Comparison of ENCODE assay signal across 21 mouse cellular contexts in the genomic region with DNA sequence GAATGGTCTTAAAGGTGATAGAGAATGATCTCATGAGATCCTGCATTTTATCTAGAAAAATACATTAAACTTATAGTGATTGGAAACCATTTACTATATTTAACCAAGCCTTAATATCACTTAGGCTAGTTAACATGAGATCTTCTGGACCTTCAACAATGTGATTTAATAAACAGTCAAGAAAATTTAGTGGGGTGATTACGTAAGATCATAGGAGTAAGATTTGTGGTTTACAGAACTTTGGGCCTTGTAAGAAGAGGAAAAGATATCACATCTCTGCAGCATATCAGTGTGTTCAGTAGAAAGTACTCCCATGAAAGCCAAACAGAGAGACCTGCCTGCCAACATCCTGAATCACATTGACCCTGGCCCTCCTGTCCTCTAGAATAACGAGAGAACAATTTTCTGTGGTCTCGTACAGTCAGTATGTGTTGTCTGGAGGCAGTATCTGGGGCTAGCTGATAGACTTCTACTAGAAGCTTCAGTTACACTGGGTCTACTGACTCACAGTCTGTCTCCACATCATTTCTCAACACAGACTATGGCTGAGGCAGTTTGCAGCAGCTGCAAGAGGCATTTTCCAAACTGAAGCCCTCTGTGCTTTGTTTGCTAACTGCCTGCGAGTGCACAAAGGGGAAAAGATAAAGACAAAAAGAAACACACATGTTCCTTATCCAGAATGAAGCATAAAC.
DNase-seq lines count a peak whose midpoint lies in the region; ATAC-seq and TF ChIP-seq lines count a peak whose summit lies in the region.
"Had no signal": no experiment of that assay in that cellular context is flagged by ENCODE, and none has a peak within 500 bp of the region (broad histone marks: within the 10 kb centered on the region; RNA-seq: fewer than 3 reads in every experiment).

No protein-coding gene starts in this region.

- H3K9me3 ChIP-seq in midbrain, embryonic 11.5 days (ENCODE audit: control insufficient read depth, low read length) = no peaks in the 10 kb centered on the region
- H3K9me3 ChIP-seq in midbrain, postnatal 0 days (ENCODE audit: low read length) = no peaks in the 10 kb centered on the region
- H3K9me3 ChIP-seq in stomach, embryonic 15.5 days = no peaks in the 10 kb centered on the region
- H3K9me3 ChIP-seq in kidney, embryonic 16.5 days (ENCODE audit: low read length) = no peaks in the 10 kb centered on the region
- H3K9me3 ChIP-seq: hindbrain, embryonic 13.5 days; limb, embryonic 10.5 days; neural tube, embryonic 13.5 days had no signal

- H3K27me3 ChIP-seq in midbrain, embryonic 11.5 days (ENCODE audit: control insufficient read depth, insufficient read depth, low read length) = no peaks in the 10 kb centered on the region
- H3K27me3 ChIP-seq in midbrain, postnatal 0 days (ENCODE audit: insufficient read depth, low read length) = no peaks in the 10 kb centered on the region
- H3K27me3 ChIP-seq in stomach, embryonic 15.5 days (replicated peaks) = no peaks in the 10 kb centered on the region
- H3K27me3 ChIP-seq in kidney, embryonic 16.5 days (ENCODE audit: insufficient read depth, low read length) = no peaks in the 10 kb centered on the region
- H3K27me3 ChIP-seq: CH12.LX; hindbrain, embryonic 13.5 days; neural tube, embryonic 13.5 days had no signal

- H3K36me3 ChIP-seq in midbrain, embryonic 11.5 days (ENCODE audit: control insufficient read depth, insufficient read depth, low read length) = no peaks in the 10 kb centered on the region
- no peaks in the 10 kb centered on the region for H3K36me3 ChIP-seq in midbrain, postnatal 0 days (ENCODE audit: insufficient read depth, low read length)
- H3K36me3 ChIP-seq in stomach, embryonic 15.5 days = no peaks in the 10 kb centered on the region
- H3K36me3 ChIP-seq in kidney, embryonic 16.5 days (ENCODE audit: insufficient read depth, low read length) = no peaks in the 10 kb centered on the region
- H3K36me3 ChIP-seq: hindbrain, embryonic 13.5 days; limb, embryonic 10.5 days; neural tube, embryonic 13.5 days had no signal

- TF ChIP-seq CTCF in midbrain, postnatal 0 days (IDR thresholded peaks at IDR 0.05) = no peak

- H3K27ac ChIP-seq in midbrain, embryonic 11.5 days (ENCODE audit: low read depth, low read length) = no peak overlapping the region
- no peak overlapping the region for H3K27ac ChIP-seq in midbrain, postnatal 0 days (ENCODE audit: low read depth, low read length)
- no peak overlapping the region for H3K27ac ChIP-seq in stomach, embryonic 15.5 days
- no peak overlapping the region for H3K27ac ChIP-seq in kidney, embryonic 16.5 days (ENCODE audit: low read length)
- H3K27ac ChIP-seq: hindbrain, embryonic 13.5 days; limb, embryonic 10.5 days; neural tube, embryonic 13.5 days had no signal

- no peaks in the 10 kb centered on the region for H3K4me1 ChIP-seq in midbrain, embryonic 11.5 days (ENCODE audit: control insufficient read depth, insufficient read depth, low read length)
- H3K4me1 ChIP-seq in midbrain, postnatal 0 days (ENCODE audit: insufficient read depth, low read length) = no peaks in the 10 kb centered on the region
- H3K4me1 ChIP-seq in stomach, embryonic 15.5 days = no peaks in the 10 kb centered on the region
- no peaks in the 10 kb centered on the region for H3K4me1 ChIP-seq in kidney, embryonic 16.5 days (ENCODE audit: insufficient read depth, low read length)
- H3K4me1 ChIP-seq: hindbrain, embryonic 13.5 days; limb, embryonic 10.5 days; neural tube, embryonic 13.5 days had no signal

- WGBS in midbrain, embryonic 11.5 days = 81% methylated on average over 4 of the region's 4 CpGs
- 71% methylated on average over 4 of the region's 4 CpGs for WGBS in midbrain, postnatal 0 days
- WGBS in stomach, embryonic 15.5 days = 43% methylated on average over 4 of the region's 4 CpGs
- WGBS in kidney, embryonic 16.5 days = 50% methylated on average over 4 of the region's 4 CpGs

- peak; percentile 3 for DNase-seq in adrenal gland, adult 2 months
- no peak for DNase-seq in adrenal gland, adult 8-10 months
- no peak for DNase-seq in midbrain, embryonic 11.5 days (ENCODE audit: low spot score, missing footprints)
- no peak for DNase-seq in midbrain, postnatal 0 days (ENCODE audit: low spot score)
- peak; percentile 10 for DNase-seq in adipocyte (ENCODE audit: low spot score)
- DNase-seq: adrenal gland, postnatal 10 days; cerebellum, adult 9-11 months; gastrocnemius, postnatal 25 days; kidney, adult 9 months; liver, postnatal 0 days; lung, postnatal 14 days; right cerebral cortex, postnatal 25 days; thymus, postnatal 25 days had no signal

- peak; percentile 35; the same call in 1 of the 2 replicates for ATAC-seq in midbrain, embryonic 11.5 days (ENCODE audit: low FRiP score)
- ATAC-seq in midbrain, postnatal 0 days (ENCODE audit: low FRiP score) = no peak
- ATAC-seq in stomach, embryonic 15.5 days (ENCODE audit: insufficient read depth, low FRiP score, low read depth) = peak; percentile 47; the same call in 1 of the 2 replicates
- no peak for ATAC-seq in kidney, embryonic 16.5 days (ENCODE audit: low FRiP score, low TSS enrichment)
- ATAC-seq in megakaryocyte, adult 5-6 weeks (ENCODE audit: poor library complexity, severe bottlenecking) = no peak
- ATAC-seq: inflammation-experienced regulatory T-cells, adult 6 months; liver, postnatal 0 days had no signal

- no peak overlapping the region for H3K9ac ChIP-seq in midbrain, embryonic 11.5 days (ENCODE audit: low read length)
- H3K9ac ChIP-seq in midbrain, postnatal 0 days (replicated peaks; ENCODE audit: low read length, poor library complexity, severe bottlenecking) = no peak overlapping the region
- H3K9ac ChIP-seq in stomach, embryonic 15.5 days = no peak overlapping the region
- H3K9ac ChIP-seq in kidney, embryonic 16.5 days (replicated peaks; ENCODE audit: low read length) = no peak overlapping the region
- H3K9ac ChIP-seq: hindbrain, embryonic 13.5 days; liver, postnatal 0 days; neural tube, embryonic 13.5 days had no signal

- H3K4me3 ChIP-seq in midbrain, embryonic 11.5 days (ENCODE audit: low read depth, low read length) = no peak overlapping the region
- H3K4me3 ChIP-seq in midbrain, postnatal 0 days (ENCODE audit: low read depth, low read length) = no peak overlapping the region
- H3K4me3 ChIP-seq in stomach, embryonic 15.5 days (replicated peaks) = no peak overlapping the region
- H3K4me3 ChIP-seq in kidney, embryonic 16.5 days (ENCODE audit: low read length) = no peak overlapping the region
- H3K4me3 ChIP-seq: hindbrain, embryonic 13.5 days; limb, embryonic 10.5 days; neural tube, embryonic 13.5 days had no signal

- H3K4me2 ChIP-seq in midbrain, embryonic 11.5 days = no peak overlapping the region
- no peak overlapping the region for H3K4me2 ChIP-seq in midbrain, postnatal 0 days (ENCODE audit: low read depth, low read length, poor library complexity, severe bottlenecking)
- no peak overlapping the region for H3K4me2 ChIP-seq in stomach, embryonic 15.5 days
- no peak overlapping the region for H3K4me2 ChIP-seq in kidney, embryonic 16.5 days (replicated peaks; ENCODE audit: low read depth, low read length)
- H3K4me2 ChIP-seq: hindbrain, embryonic 13.5 days; neural tube, embryonic 13.5 days had no signal

Comparison
In these comparisons a context has a peak if more than half of its experiments do, and no peak if none do; other contexts are left out.
1. DNase-seq: peak in adrenal gland, adult 2 months (single experiment) and adipocyte (single experiment); none in adrenal gland, adult 8-10 months (single experiment), midbrain, embryonic 11.5 days (single experiment) and midbrain, postnatal 0 days (single experiment).
2. ATAC-seq: peak in midbrain, embryonic 11.5 days (single experiment) and stomach, embryonic 15.5 days (single experiment); none in midbrain, postnatal 0 days (single experiment), kidney, embryonic 16.5 days (single experiment) and megakaryocyte, adult 5-6 weeks (single experiment).